Mouse (Mus musculus): ENCODE measurements at regions not wholly inside any gene's neighbourhood (a gene's known extent, or its start where the extent isn't known, plus 50 kb on each side); places are given as distances from the start of the nearest gene placed in this dataset.
"Not testable (repeated sequence)": the region's sequence is repeated elsewhere in the genome, so short reads cannot be mapped to it uniquely, and the experiment has no call there.

GRCm38 (mm10) chr13:111309848-111310692 is 55.3 kb downstream of the Actbl2 start:
- DNase-seq (ENCODE audit: low spot score in 2 of 2) = peak; percentile 46 to 50

GRCm38 (mm10) chr13:111310693-111311045 is 55.9 kb downstream of the Actbl2 start:
- no peak for DNase-seq (ENCODE audit: low spot score in 2 of 2)

- not testable (repeated sequence) for DNase-seq (ENCODE audit: low spot score in 2 of 2)
These were observed 58.7 kb downstream of the Actbl2 start for GRCm38 (mm10) chr13:111313506-111313905.

GRCm38 (mm10) chr13:111317876-111318275 is 63.1 kb downstream of the Actbl2 start:
- DNase-seq (ENCODE audit: low spot score in 2 of 2) = not testable (repeated sequence)

- DNase-seq (ENCODE audit: low spot score in 2 of 2) = no peak
These were observed 68.4 kb downstream of the Actbl2 start for GRCm38 (mm10) chr13:111323206-111323605.

GRCm38 (mm10) chr13:111326096-111326665 is 71.4 kb downstream of the Actbl2 start:
- no peak for DNase-seq (ENCODE audit: low spot score in 2 of 2)

- DNase-seq (ENCODE audit: low spot score in 2 of 2) = no peak
These were observed 78.2 kb downstream of the Actbl2 start for GRCm38 (mm10) chr13:111333035-111333434.

GRCm38 (mm10) chr13:111333851-111334250 is 79.0 kb downstream of the Actbl2 start:
- DNase-seq (ENCODE audit: low spot score in 2 of 2) = no peak

- no peak for DNase-seq (ENCODE audit: low spot score in 2 of 2)
These were observed 79.6 kb downstream of the Actbl2 start for GRCm38 (mm10) chr13:111334258-111335052.

- no peak for DNase-seq (ENCODE audit: low spot score in 2 of 2)
These were observed 90.2 kb downstream of the Actbl2 start for GRCm38 (mm10) chr13:111344981-111345380.

- no peak for DNase-seq (ENCODE audit: low spot score in 2 of 2)
These were observed 91.0 kb downstream of the Actbl2 start for GRCm38 (mm10) chr13:111345486-111346440.

- DNase-seq (ENCODE audit: low spot score in 2 of 2) = peak in 1 of 2 experiments; percentile 27
These were observed 102.0 kb downstream of the Actbl2 start for GRCm38 (mm10) chr13:111356520-111357456.

- DNase-seq (ENCODE audit: low spot score in 2 of 2) = no peak
These were observed 106.6 kb downstream of the Actbl2 start for GRCm38 (mm10) chr13:111361456-111361855.

GRCm38 (mm10) chr13:111363176-111363739 is 108.4 kb downstream of the Actbl2 start:
- no peak for DNase-seq (ENCODE audit: low spot score in 2 of 2)

- DNase-seq (ENCODE audit: low spot score in 2 of 2) = no peak
These were observed 112.1 kb downstream of the Actbl2 start for GRCm38 (mm10) chr13:111366871-111367270.

GRCm38 (mm10) chr13:111367620-111368019 is 112.8 kb downstream of the Actbl2 start:
- DNase-seq (ENCODE audit: low spot score in 2 of 2) = no peak

- DNase-seq (ENCODE audit: low spot score in 2 of 2) = no peak
These were observed 115.1 kb downstream of the Actbl2 start for GRCm38 (mm10) chr13:111369916-111370315.

GRCm38 (mm10) chr13:111373281-111373680 is 116.6 kb downstream of the Gpbp1 start:
- no peak for DNase-seq (ENCODE audit: low spot score in 2 of 2)

- DNase-seq (ENCODE audit: low spot score in 2 of 2) = no peak
These were observed 116.1 kb downstream of the Gpbp1 start for GRCm38 (mm10) chr13:111373801-111374200.
